Mouse (Mus musculus) heart, embryonic 10.5 days (tissue): ENCODE data around the gene Cpt1a. TPM values are rescaled to one million over a fixed set of nuclear protein-coding genes. Genes with fewer than 3 reads are reported as not detected.

Source experiments
- DNase-seq: peaks from one replicate; pipeline ENCODE4 v3.0.0-alpha.2; 2017; ENCODE audit warnings: low spot score
- H3K27ac ChIP-seq: fragments of 300-500 bp; sonication (generic); 2 replicates; pipeline ENCODE4 v1.5.1; 2016; ENCODE audit warnings: mild to moderate bottlenecking
- H3K27me3 ChIP-seq: fragments of 300-500 bp; sonication (generic); 2 replicates; pipeline ENCODE4 v1.6.1; 2016; ENCODE audit warnings: mild to moderate bottlenecking; ENCODE audit not compliant: poor library complexity, insufficient read depth, severe bottlenecking
- H3K36me3 ChIP-seq: fragments of 300-500 bp; sonication (generic); 2 replicates; pipeline ENCODE4 v1.6.1; 2016; ENCODE audit warnings: mild to moderate bottlenecking, moderate library complexity
- H3K4me1 ChIP-seq: fragments of 300-500 bp; sonication (generic); 2 replicates; pipeline ENCODE4 v1.6.1; 2016; ENCODE audit warnings: mild to moderate bottlenecking
- H3K4me3 ChIP-seq: fragments of 300-500 bp; sonication (generic); 2 replicates; pipeline ENCODE4 v1.5.1; 2016; ENCODE audit warnings: mild to moderate bottlenecking, moderate library complexity
- H3K9me3 ChIP-seq: fragments of 300-500 bp; sonication (generic); 2 replicates; pipeline ENCODE4 v1.6.1; 2016; ENCODE audit warnings: mild to moderate bottlenecking, moderate library complexity
- WGBS: fragments of 180-500 bp; shearing (Covaris S2); methylation state at CpG from one replicate; pipeline ENCODE4 v1.1.7; 2016; 5-methylcytosine and 5-hydroxymethylcytosine counted together
- polyA plus RNA-seq: library from polyadenylated mRNA; unstranded; fragments of >200 nt; fragmentation: Nextera tagmentation; extraction: Ambion mirVana; gene quantifications from 2 replicates; pipeline ENCODE4 v1.2.1, GENCODE M21; 2016

Cpt1a gene
- polyA plus RNA-seq, 1 experiment from 2014 or later: 7.1 TPM

GRCm38 (mm10) chr19:3307175-3307949 lies 14.8 kb upstream of the Cpt1a start:
- Histone ChIP-seq H3K36me3 (no peaks in the 10 kb centered on the region), H3K4me3 (no peak overlapping the region), H3K27me3 (no peaks in the 10 kb centered on the region), H3K4me1 (peaks cover 14% of the 10 kb centered on the region; the same call in 1 of the 2 replicates), H3K9me3 (no peaks in the 10 kb centered on the region), H3K27ac (no peak overlapping the region)
- 45% methylated on average over 16 of the region's 16 CpGs for WGBS
- no peak for DNase-seq

- Histone ChIP-seq H3K4me1 (peaks cover 23% of the 10 kb centered on the region), H3K9me3 (no peaks in the 10 kb centered on the region), H3K27me3 (peaks cover 14% of the 10 kb centered on the region; the same call in 1 of the 2 replicates), H3K27ac (no peak overlapping the region), H3K4me3 (no peak overlapping the region), H3K36me3 (no peaks in the 10 kb centered on the region)
- DNase-seq: no peak
- WGBS: 83% methylated on average over 2 of the region's 2 CpGs
These were observed 2.8 kb upstream of the Cpt1a start for GRCm38 (mm10) chr19:3319341-3319740.

DNA sequence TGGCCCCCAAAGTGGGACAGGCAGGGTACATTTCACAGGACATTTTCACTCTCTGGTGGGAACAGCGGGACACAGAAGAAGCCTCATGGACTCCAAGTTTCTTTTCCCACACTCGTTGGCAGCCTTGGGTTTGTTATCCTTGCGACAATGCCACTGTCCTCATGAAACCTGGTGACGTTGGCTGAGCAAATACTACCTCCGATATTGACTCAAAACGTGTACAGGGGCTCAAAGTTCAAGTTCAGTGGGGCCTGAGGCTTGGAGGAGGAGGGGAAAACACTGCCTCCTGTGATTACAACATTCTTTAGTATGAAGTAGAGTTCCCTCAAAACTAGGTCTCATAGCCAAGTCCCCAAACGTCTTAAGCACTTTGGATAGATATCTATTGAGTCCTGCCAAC lies 2.0 kb upstream of the Cpt1a start:
- Histone ChIP-seq H3K36me3 (no peaks in the 10 kb centered on the region), H3K4me3 (no peak overlapping the region), H3K4me1 (peaks cover 29% of the 10 kb centered on the region), H3K9me3 (no peaks in the 10 kb centered on the region), H3K27ac (no peak overlapping the region), H3K27me3 (peaks cover 14% of the 10 kb centered on the region; the same call in 1 of the 2 replicates)
- DNase-seq: no peak
- 76% methylated on average over 7 of the region's 7 CpGs for WGBS

GRCm38 (mm10) chr19:3320801-3321200 lies 1.3 kb upstream of the Cpt1a start:
- Histone ChIP-seq H3K27ac (no peak overlapping the region), H3K36me3 (no peaks in the 10 kb centered on the region), H3K9me3 (no peaks in the 10 kb centered on the region), H3K27me3 (peaks cover 14% of the 10 kb centered on the region; the same call in 1 of the 2 replicates), H3K4me3 (no peak overlapping the region), H3K4me1 (peaks cover 30% of the 10 kb centered on the region)
- no peak for DNase-seq
- WGBS: 77% methylated on average over 3 of the region's 3 CpGs

DNA sequence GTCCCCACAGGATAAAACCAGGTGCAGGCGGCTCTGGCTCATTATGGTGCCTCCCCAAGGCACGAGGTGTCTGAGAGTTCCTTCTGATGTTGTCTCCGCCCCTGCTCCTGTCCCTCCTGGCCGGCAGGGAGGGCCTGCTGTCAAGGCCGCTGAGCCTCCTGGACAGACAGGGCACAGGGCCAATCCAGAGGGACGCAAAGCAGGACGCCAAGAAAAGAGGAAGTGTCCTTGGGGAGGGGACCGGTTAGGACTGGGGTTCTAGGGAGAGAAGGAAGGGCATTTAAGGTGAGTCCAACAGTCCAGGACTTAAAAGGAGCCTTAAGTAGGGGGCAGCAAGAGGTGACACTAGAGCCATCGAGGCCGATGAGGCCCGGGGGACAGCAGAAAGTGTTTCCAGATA lies 517 bp upstream of the Cpt1a start:
- Histone ChIP-seq H3K27me3 (peaks cover 16% of the 10 kb centered on the region; the same call in 1 of the 2 replicates), H3K9me3 (no peaks in the 10 kb centered on the region), H3K36me3 (no peaks in the 10 kb centered on the region), H3K27ac (peak overlapping the region; percentile 69), H3K4me3 (peak overlapping the region; percentile 65), H3K4me1 (peaks cover 37% of the 10 kb centered on the region)
- 5% methylated on average over 11 of the region's 11 CpGs for WGBS
- DNase-seq: peak; percentile 84

DNA sequence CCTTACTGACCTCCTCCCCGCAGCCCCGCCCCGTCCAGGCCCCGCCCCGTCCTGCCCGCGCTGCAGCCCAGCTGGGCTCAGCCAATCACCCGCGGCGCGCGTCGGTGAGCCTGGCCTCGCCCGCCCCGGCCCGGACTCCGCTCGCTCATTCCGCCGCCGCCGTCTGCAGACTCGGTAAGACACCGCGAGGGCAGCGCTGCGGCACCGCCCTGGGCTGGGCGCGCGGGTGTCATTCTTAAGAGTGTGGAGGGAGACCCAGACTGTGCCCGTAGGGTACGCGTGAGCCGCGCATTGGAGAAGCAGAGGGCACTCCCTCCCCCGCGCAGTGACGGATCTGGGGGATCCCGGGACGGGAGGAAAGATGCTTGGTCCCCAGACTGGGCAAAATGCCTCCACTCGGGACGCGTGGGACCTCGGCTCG lies 1.1 kb downstream of the Cpt1a start:
- H3K9me3 ChIP-seq: no peaks in the 10 kb centered on the region
- H3K4me3 ChIP-seq: peak overlapping the region; percentile 65
- peaks cover 19% of the 10 kb centered on the region; the same call in 1 of the 2 replicates for H3K27me3 ChIP-seq
- peaks cover 37% of the 10 kb centered on the region for H3K4me1 ChIP-seq
- H3K27ac ChIP-seq: peak overlapping the region; percentile 76
- no peaks in the 10 kb centered on the region for H3K36me3 ChIP-seq
- peak; percentile 93 for DNase-seq
- WGBS: under 1% methylated on average over 47 of the region's 47 CpGs

- H3K4me1 ChIP-seq: peaks cover 37% of the 10 kb centered on the region
- WGBS: 1% methylated on average over 34 of the region's 34 CpGs
- H3K36me3 ChIP-seq: no peaks in the 10 kb centered on the region
- peak; percentile 84 for DNase-seq
- H3K27me3 ChIP-seq: peaks cover 19% of the 10 kb centered on the region; the same call in 1 of the 2 replicates
- H3K27ac ChIP-seq: peak overlapping the region; percentile 76
- no peaks in the 10 kb centered on the region for H3K9me3 ChIP-seq
- H3K4me3 ChIP-seq: peak overlapping the region; percentile 65
These were observed 1.7 kb downstream of the Cpt1a start for GRCm38 (mm10) chr19:3323753-3324270.

DNA sequence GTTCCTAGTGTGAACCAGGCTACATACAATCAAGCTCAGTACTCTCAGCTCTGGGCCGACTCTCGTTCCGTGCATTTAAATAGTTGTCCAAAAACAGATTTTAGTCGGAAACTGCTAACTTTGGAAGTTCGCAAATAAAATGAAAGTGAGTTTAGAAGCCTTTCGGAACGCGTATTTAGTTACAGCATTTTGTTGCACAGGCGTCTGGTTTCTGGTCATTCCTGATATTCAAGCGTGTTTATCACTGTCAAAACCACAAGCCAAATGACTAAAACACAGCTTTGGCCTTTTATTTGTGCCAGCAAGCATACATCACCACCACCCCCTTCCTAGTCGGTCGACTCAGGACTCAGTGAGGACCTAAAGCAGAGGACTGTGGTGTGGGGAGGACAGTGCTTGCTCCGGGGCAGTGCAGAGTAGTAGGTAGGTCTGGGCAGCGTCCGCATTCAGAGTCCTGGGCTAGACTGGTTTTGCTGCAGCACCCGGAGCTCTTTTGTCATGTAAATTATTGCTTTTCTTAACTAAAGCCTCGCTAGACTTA lies 2.2 kb downstream of the Cpt1a start:
- DNase-seq: no peak
- Histone ChIP-seq H3K36me3 (no peaks in the 10 kb centered on the region), H3K4me1 (peaks cover 37% of the 10 kb centered on the region), H3K27me3 (peaks cover 19% of the 10 kb centered on the region; the same call in 1 of the 2 replicates), H3K4me3 (peak overlapping the region; percentile 65), H3K27ac (peak overlapping the region; percentile 90; the same call in 1 of the 2 replicates), H3K9me3 (no peaks in the 10 kb centered on the region)
- 3% methylated on average over 17 of the region's 17 CpGs for WGBS

DNA sequence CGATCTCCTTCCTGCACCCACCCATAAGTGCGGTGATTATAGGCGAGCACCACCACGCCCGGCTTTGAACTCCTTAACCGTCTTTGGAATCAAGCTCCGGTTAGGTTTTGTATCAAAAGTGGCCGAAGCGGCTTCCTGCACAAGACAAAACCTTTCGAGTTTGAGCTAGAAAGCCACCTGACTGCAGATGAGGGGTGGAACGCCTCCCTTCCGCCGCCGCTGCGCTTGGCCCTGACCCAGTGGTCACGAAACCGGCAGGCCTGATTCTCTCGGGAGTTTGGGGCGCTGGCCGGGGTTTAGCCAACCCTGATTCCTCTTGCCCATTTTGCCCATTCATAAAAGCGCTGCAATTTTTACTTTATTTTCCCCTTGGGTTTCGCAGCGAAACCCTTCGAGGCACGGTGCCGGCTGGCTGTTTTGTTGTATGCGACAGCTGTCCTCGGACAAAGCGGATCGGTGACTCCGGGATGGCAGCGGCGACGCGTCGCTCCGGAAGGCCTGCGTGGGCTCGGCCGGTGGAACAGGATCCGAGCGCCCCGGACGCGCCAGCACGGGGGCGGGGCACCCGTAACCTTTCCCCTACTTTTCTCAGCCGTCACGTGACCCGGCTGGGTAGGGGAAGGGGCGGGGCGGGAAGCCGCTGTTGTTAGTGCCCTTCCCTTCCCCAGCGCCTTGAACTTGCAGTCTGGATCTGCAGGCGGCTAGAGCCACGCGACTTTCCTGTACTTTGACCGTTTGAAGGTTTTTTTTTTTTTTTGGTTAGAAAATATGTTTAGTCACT lies 3.0 kb downstream of the Cpt1a start:
- 1% methylated on average over 59 of the region's 59 CpGs for WGBS
- Histone ChIP-seq H3K4me1 (peaks cover 37% of the 10 kb centered on the region), H3K27me3 (peaks cover 19% of the 10 kb centered on the region; the same call in 1 of the 2 replicates), H3K4me3 (peak overlapping the region; percentile 65), H3K36me3 (no peaks in the 10 kb centered on the region), H3K9me3 (no peaks in the 10 kb centered on the region), H3K27ac (peak overlapping the region; percentile 90)
- peak; percentile 95 for DNase-seq

DNA sequence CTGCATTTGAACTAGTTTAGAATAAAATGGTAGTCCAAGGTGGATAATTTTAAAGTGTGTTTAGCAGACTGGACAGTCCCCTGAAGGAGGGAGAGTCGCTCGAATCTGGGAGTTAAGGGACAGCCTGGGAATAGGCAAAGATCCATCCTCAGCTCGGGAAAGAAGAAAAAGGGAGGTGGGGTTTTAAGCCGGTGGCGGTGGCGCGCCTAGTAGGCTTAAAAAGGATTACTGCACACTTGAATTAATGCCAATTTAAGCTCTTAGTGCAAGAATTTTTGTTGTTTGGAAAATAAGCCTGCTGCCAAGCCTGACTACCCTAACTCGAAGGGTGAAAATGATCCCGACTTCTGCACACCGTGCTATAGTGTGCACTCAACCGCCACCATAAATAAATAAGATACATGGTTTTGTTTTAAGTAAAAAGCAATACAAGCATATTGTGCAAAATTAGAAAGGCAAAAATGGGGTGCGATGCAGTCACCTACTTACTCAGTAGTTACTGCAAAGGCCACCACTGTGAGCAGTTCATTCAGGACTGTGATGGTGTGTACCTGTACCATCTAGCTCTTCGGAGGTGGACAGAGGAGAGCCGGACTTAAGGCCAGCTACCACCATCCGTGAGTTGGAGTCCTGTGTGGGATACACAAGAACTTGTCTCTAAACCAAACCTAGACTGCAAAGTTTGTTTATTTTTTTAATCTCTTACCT lies 3.8 kb downstream of the Cpt1a start:
- Histone ChIP-seq H3K27ac (peak overlapping the region; percentile 90), H3K36me3 (no peaks in the 10 kb centered on the region), H3K27me3 (peaks cover 19% of the 10 kb centered on the region; the same call in 1 of the 2 replicates), H3K9me3 (no peaks in the 10 kb centered on the region), H3K4me1 (peaks cover 37% of the 10 kb centered on the region), H3K4me3 (peak overlapping the region; percentile 65)
- DNase-seq: no peak
- WGBS: 40% methylated on average over 15 of the region's 15 CpGs

GRCm38 (mm10) chr19:3326479-3327047 lies 4.4 kb downstream of the Cpt1a start:
- Histone ChIP-seq H3K4me1 (peaks cover 33% of the 10 kb centered on the region), H3K9me3 (no peaks in the 10 kb centered on the region), H3K27ac (no peak overlapping the region), H3K27me3 (peaks cover 15% of the 10 kb centered on the region; the same call in 1 of the 2 replicates), H3K4me3 (no peak overlapping the region), H3K36me3 (no peaks in the 10 kb centered on the region)
- WGBS: 81% methylated on average over 12 of the region's 12 CpGs
- no peak for DNase-seq

- no peak overlapping the region for H3K4me3 ChIP-seq
- no peaks in the 10 kb centered on the region for H3K27me3 ChIP-seq
- no peak overlapping the region for H3K27ac ChIP-seq
- H3K4me1 ChIP-seq: peaks cover 8% of the 10 kb centered on the region; the same call in 1 of the 2 replicates
- H3K36me3 ChIP-seq: no peaks in the 10 kb centered on the region
- no peaks in the 10 kb centered on the region for H3K9me3 ChIP-seq
- 76% methylated on average over 6 of the region's 6 CpGs for WGBS
- no peak for DNase-seq
These were observed 11.1 kb downstream of the Cpt1a start for GRCm38 (mm10) chr19:3333247-3333646.
